Mouse (Mus musculus): ENCODE data around the gene Gtpbp3.
A peak's percentile ranks its signal among the peaks of the same experiment; 100 is the strongest.

Gene Gtpbp3

GRCm38 (mm10) chr8:71534263-71534810, 46.4 kb downstream of the Gtpbp3 start:
- DNase-seq (ENCODE audit: low read depth), result no peak

DNA sequence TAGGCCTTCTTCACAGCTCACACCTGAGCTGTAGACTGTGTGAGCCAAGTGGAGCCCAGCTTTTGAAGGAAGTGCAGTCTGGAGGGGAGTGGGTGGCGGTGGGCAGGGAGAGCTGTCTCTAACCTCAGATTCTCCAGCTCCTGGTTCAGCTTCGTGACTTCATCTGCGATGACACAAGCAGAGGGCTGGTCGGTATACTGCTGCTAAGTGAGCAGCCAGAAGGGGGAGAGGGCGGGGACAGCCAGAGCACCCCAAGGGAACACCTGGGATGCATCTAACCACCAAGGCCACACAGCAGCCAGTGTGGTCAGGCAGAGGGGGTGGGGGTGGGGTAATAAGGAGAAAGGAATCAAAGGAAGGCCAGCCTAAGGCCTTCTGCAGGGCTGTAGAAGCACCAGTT, 47.8 kb downstream of the Gtpbp3 start:
- no peak for DNase-seq (ENCODE audit: low read depth)

- DNase-seq (ENCODE audit: low read depth), result peak; percentile 93
These were observed 49.3 kb downstream of the Gtpbp3 start, which contains the start of gene Bst2 for GRCm38 (mm10) chr8:71537028-71537867. Gene Bst2 (minus strand): TSS chr8:71537456.

DNA sequence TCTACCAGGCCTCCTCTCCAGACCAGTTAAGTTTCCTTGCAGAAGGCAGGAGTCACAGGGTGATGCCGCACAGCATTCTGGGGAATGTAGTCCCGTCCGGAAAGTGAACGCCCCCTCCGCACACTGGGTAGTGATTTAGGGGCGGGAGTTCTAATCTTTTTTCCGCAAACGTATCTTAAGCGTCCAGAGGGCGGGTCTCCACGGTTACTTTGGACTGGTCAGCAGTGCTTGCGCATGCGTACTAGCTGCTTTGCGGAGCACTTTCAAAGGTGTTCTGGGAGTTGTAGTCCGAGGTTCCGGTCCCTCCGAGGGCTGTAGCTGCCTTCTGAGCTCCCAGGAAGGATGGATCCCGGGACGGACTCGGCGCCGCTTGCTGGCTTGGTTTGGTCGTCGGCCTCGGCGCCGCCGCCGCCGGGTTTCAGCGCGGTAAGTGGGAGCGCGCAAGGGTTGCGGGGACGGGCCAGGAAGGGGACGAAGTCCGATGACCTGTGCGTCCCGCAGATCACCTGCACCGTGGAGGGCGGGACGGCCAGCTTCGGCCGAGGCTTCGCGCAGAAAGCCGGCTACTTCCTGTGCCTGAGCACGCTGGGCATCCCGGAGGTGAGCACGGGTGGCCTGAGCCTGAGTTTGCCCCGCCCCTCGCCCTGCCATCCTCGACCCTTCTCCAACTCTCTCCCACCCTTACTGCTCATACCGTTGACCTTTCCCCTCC, 54.9 kb downstream of the Gtpbp3 start, which contains the start of gene Mvb12a:
Gene Mvb12a, plus strand, starts transcription at position 291 of the 712 bp plus-strand sequence.
- DNase-seq (ENCODE audit: low read depth), result peak; percentile 99

DNA sequence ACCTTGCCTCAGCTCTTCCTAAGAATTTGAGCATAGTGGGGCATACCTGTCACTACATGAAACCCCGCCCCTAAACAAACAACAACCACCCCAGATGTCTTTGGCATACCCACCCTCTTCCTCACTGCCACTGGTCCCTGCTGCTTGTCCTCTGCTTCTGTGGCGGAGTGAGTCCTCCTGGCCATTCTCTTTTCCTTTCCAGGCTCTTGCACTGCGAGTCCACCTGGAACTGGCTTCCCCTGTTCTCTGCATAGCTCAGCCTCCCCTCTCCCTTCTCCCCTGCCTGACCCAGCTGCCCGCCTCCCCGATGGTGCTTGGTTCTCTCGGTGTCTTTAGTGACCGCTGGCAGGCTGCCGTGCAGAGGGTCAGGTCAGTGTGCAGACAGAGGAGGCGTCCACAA, 55.9 kb downstream of the Gtpbp3 start:
- no peak for DNase-seq (ENCODE audit: low read depth)

GRCm38 (mm10) chr8:71545053-71545452, 57.1 kb downstream of the Gtpbp3 start:
- DNase-seq (ENCODE audit: low read depth), result no peak

DNA sequence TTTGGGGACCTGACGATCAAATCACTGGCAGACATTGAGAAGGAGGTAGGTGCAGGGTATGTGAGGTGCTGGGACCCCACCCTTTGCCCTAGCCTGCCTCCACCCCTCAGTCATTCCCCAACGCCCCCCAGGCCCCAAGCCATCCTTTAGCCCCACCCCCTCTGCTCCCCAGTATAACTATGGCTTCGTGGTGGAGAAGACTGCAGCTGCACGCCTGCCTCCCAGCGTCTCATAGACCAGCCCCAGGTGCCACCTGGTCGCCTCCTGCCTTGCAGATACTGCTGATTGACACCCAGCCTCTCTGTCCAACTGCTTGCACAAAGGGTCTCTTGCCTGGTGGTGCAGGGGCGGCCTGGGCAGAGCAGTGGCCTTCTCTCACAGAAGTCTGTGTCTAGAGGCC, 59.7 kb downstream of the Gtpbp3 start:
- no peak for DNase-seq (ENCODE audit: low read depth)

Data from NIH3T3 (cell line).